Mouse (Mus musculus) layer of hippocampus, adult 2 months (tissue): ENCODE results near the gene F11r. TPM values are rescaled to one million over a fixed set of nuclear protein-coding genes. Genes with fewer than 3 reads are reported as not detected.

ENCODE experiments used
- DNase-seq, 2 experiments: peaks; one replicate each; pipeline ENCODE4 v3.0.0; 2022; ENCODE audit warnings: low spot score in 2 of 2
- H3K27ac ChIP-seq: fragments of 200-600 bp; 2 replicates; pipeline ENCODE4 v1.8.1; 2022
- H3K4me3 ChIP-seq: fragments of 200-600 bp; 2 replicates; pipeline ENCODE4 v1.8.1; 2022; ENCODE audit warnings: mild to moderate bottlenecking
- CTCF ChIP-seq: fragments of 200-600 bp; conservative IDR thresholded peaks from 2 replicates; pipeline ENCODE4 v1.8.1; 2022; ENCODE audit warnings: antibody characterized with exemption, mild to moderate bottlenecking, moderate library complexity
- total RNA-seq, 2 experiments: library from RNA; stranded (reverse); gene quantifications; 2 replicates each; pipeline ENCODE4 v1.2.3; 2021

F11r gene
- total RNA-seq, 2 experiments from 2014 or later, result 5.7 to 6.9 TPM

DNA sequence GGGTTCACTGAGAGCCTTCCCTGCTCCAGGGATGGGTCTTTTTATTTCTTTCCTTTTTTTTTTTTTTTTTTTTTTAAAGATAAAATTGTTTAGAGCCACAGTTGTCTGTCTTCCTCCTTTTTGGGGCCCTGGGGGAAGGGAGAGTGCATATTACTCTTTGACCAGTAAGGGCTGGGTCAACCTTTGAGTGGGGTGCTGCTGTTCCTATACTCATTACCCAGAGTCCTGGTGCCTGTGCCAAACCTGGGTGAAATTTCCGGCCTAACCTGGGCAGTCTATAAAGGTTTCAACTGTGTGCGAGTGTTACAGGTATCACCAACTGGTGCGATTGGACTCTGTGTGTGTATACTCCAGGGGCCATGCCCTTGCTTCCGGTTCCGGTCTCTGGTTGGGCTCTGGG, 18.7 kb upstream of the F11r start, which contains the start of gene Tstd1:
TSS of gene Tstd1 (plus strand) at position 213 of the 400 bp plus-strand sequence.
- no peak for DNase-seq
- H3K27ac ChIP-seq, result no peak within 1 kb of the TSS
- no peak for TF ChIP-seq CTCF
- H3K4me3 ChIP-seq, result no peak within 1 kb of the TSS

DNA sequence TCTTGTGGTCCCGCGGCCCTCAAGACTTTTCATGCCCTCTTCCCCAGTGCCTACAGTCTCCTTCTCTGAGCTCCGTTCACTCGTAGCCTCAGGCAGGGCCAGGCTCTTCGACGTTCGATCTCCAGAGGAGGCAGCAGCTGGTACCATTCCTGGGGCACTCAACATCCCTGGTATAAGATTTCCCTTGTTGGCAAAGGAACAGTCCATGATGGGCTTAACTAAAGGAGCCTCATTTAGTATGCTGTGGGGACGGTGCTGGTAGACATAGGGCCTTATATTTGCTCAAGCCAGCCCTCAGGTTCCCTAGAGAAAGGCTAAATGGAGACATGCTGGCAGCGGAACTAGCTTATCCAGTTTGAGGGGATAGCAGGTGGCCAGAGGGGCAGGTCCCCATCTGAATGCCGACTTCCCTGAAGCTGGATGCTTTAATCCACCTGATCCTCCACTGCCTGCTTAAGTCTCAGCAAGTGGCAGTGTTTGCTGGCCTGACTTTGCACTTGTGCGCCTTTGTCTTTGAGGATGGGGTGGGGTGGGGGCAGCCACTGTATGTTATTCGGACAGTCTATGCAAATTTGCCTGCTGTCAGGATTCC, 17.9 kb upstream of the F11r start:
- no peak overlapping the region for H3K27ac ChIP-seq
- TF ChIP-seq CTCF, result no peak
- H3K4me3 ChIP-seq, result no peak overlapping the region
- DNase-seq, result no peak

DNA sequence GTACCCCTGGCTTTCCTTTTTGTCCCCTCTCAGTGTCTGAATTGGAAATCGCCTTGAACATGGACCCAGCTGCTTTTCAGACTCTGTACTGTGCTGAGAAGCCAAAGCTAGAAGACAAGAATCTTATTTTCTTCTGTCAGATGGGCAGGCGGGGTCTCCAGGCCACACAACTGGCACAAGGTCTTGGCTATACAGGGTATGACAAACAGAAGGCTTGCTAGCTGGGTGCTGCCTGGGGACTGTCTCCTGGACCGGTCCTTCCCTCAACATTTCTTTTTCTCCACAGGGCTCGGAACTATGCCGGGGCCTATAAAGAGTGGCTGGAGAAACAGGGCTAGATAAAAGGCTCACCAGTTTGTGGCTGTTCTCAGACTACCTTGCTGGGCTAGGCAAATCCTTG, 17.4 kb upstream of the F11r start:
- DNase-seq, result no peak
- Histone ChIP-seq H3K4me3 (no peak overlapping the region), H3K27ac (no peak overlapping the region)
- TF ChIP-seq CTCF, result no peak

DNA sequence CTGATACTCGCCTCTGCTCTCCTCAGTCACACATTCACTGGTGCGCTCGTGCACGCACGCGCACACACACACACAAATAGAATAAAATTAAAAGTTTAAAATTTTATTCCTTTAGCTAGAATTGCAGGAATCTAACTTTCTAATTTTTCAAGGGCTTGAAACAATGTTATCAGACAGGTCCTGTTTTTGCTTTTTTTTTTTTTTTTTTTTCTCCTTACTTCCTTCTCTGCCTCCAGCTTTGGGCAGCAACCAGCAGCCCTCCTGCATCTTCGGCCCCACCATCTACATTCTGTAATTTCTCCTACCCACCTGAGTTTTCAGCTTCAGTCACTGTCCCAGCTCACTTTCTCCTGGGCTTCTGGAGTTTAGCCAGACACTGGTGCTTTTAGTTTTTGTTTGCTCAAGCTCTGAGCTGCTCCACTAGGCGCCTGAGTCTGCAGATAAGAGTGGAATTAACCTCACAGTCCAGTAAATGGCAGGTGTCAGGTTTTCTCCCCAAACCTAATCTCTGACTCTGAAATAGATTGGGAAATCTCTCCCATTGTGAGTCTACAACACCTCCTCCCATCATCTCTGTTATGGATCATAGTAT, 14.7 kb upstream of the F11r start:
- Histone ChIP-seq H3K4me3 (no peak overlapping the region), H3K27ac (no peak overlapping the region)
- DNase-seq, result no peak
- TF ChIP-seq CTCF, result no peak

DNA sequence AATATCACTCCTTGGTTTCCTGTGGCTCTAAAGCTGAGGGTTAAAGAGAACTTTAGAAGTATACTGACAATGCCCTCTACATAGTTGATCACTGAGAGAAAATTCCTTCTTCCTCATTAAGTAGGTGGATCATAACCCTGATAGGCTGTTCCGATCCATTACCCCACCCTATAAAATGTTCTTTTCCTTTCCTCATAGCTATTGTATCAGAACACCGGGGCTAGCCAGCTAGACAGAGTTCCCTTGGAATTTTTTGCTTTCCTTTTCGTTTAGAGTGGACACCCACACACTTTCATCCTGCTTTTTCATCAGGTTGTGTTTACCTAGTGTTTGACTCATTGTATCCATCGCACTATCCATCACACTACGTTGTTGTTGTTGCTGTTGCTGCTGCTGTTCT, 12.7 kb upstream of the F11r start:
- no peak for DNase-seq
- no peak overlapping the region for H3K27ac ChIP-seq
- H3K4me3 ChIP-seq, result no peak overlapping the region
- TF ChIP-seq CTCF, result no peak

DNA sequence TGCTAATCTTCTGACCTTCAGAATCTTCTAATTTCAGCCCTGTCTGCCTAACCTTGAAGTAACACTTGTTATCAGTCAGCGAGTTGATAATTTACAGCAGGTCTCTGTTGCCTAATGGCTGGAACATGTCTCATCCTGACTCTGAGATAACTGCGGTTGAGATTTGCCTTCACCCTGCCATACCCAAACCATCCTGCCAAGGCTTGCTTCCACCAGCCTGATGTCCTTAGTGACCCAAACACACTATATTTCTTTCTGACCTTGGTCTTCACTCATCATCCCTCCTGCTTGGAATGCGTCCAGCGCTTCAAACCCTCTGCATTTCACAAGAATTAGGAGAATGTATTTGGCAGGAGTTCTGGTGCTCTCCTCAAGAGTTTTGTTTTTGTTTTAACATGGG, 12.2 kb upstream of the F11r start:
- DNase-seq, result no peak
- Histone ChIP-seq H3K4me3 (no peak overlapping the region), H3K27ac (no peak overlapping the region)
- no peak for TF ChIP-seq CTCF

DNA sequence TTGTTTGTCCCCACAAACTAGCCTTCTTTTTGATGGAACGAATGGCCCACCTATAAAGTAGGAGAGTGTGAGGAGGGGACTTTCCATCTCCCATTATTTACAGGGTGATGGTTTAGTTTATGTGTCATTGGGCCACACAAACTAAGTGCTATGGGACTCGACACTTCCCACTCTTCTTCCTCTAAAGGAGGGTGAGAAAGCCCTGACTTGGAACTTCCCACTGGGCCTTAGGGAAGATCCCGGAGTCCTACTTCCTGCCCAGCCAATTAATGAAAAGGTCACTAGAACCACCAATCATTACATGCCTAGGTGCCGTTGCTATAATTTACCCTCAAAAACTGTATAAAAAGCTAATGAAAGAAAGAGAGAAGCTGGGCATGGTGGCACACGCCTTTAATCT, 5.2 kb upstream of the F11r start:
- TF ChIP-seq CTCF, result no peak
- no peak for DNase-seq
- no peak overlapping the region for H3K27ac ChIP-seq
- no peak overlapping the region for H3K4me3 ChIP-seq

DNA sequence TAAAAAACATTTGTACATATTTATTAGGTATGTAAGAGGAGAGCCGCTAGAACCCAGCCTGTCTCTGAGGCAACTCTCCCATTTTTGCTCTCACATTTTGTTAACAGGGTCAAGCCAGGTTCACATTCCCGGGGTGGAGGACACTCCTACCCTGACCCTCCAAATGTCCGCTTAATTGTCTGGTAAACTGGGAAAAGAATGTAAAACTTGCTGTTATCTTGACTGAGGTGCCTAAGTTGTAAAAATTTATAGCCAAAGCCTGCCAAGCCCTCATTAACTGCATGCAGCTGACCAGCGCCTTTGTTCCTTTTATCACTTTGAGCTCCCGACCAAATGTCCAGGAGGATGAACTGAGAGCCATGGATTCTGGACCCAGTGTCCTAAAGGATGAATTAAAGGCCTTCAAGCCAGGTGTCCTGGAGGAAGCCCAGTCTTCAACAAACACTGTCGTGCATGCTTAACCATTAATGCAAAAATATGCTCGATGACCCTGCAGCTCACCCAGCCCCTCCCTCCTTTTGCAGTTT, 2.0 kb upstream of the F11r start:
- DNase-seq, result no peak
- no peak for TF ChIP-seq CTCF
- Histone ChIP-seq H3K27ac (no peak overlapping the region), H3K4me3 (no peak overlapping the region)

DNA sequence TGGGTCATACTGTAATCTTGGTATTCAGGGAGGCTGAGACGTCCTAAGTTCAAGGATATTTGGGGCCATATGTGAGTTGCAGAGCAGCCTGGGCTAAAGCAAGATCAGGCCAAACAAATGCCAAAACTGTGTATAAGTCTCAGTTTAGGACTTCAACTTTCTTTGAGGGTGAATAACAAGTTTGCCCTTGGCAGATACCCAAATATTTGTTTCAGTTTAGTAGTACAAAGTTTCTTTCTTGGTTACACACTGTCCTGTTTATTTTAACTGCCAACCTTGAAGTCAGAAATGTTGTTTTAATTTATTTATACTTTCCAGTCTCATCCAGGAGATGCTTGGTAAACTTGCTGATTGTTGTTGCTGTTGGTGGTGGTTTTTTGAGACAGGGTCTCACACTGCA, 1.4 kb upstream of the F11r start:
- no peak for TF ChIP-seq CTCF
- no peak overlapping the region for H3K4me3 ChIP-seq
- no peak overlapping the region for H3K27ac ChIP-seq
- DNase-seq, result no peak

DNA sequence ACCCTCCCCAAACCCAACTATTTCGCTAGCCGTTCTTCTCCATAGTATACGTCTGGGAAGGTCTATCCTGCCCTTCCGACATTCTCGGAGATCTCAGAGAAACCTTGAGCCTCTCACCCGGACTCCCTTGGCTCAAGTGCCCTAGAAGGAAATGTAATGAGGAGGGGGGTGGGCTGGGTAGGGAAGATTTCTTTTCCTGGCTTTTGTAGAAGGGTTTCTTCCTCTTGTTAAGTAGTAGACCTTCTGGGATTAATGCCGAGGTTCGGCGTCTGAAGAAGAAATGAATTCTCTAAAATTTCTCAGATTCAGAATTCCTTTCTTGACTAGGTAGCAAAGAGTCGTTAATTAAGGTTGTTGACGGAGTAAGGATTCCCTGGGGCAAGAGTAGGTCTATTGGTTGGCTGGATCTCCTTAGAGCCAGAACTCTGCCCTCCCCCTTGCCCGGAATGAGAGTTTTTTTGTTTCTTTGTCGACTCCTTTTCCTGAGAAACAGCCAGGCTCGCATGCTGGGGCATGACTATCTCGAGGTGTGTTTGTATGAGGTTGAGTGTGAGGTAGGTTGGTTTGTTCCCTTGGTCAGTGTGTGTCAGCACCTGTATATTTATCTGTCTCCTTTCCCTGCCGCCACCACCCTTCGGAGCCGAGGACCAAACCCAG, 807 bp downstream of the F11r start:
- H3K27ac ChIP-seq, result peak overlapping the region; percentile 59; the same call in 1 of the 2 replicates

DNA sequence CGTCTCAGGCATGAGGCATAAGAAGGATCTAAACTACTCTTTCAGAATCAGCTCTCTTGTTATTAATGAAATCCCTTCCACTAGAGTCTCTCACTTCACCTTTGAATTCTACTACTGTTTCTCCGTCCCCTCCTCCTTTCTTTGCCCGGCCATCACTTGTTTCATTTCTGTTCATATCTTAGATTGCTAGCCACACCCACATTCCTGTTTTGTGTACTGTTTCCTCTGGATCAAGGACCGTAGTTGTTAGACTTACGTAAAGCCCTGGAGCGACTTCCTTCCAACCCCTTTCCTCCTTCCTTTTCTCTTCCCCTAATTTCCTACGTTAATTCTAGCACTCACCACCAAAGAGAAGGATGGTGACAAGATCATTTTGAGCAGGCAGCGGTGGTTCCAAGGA, 1.7 kb downstream of the F11r start:
- Histone ChIP-seq H3K27ac (peak overlapping the region; percentile 59; the same call in 1 of the 2 replicates), H3K4me3 (peak overlapping the region; percentile 52)
- DNase-seq, result no peak
- TF ChIP-seq CTCF, result no peak

More for the DNA sequence above, 807 bp downstream of the F11r start:
- H3K4me3 ChIP-seq, result peak overlapping the region; percentile 52
- TF ChIP-seq CTCF, result no peak
- no peak for DNase-seq

DNA sequence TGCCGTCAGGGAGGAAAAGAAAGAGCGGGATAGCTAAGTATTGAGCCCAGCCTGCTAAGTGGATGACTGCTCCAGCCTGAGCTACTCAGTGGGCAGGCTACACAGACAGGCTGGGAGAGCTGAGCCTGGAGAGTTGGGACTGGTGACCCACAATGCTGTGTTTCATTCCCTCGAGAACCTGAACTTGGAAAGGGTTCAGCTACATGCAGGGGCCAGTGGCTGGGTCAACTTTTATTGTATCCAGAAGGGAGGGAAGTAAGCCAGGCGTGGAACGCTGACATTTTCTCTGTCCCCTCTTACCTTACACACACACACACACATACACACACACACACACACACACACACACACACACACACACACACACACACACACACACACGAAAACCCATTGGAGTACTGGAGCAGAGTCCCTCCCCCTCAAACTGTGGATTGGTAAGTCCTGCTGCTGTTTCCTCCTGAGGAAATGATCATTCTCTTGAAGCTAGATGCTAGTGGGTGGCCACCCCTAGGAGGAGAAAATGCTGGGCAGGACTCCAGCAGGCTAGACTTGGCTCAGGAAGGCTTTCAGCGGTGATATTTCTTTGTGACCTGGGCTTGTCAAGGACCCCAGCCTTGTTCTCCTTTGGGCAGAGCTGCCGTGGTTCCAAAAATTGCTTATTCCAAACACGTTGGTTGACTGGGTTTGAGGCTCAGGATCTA, 2.8 kb downstream of the F11r start:
- peak; percentile 15; the same call in 1 of the 2 replicates for TF ChIP-seq CTCF
- H3K27ac ChIP-seq, result peak overlapping the region; percentile 36; the same call in 1 of the 2 replicates
- H3K4me3 ChIP-seq, result no peak overlapping the region; the same call in 1 of the 2 replicates
- DNase-seq, result no peak
